Mouse (Mus musculus): ENCODE measurements at regions not wholly inside any gene's neighbourhood (a gene's known extent, or its start where the extent isn't known, plus 50 kb on each side); places are given as distances from the start of the nearest gene placed in this dataset.

- DNase-seq: no peak
Observed at GRCm38 (mm10) chr16:7863406-7863805, 561.5 kb downstream of the Tmem114 start.

- DNase-seq: no peak
Observed at GRCm38 (mm10) chr16:7839139-7839538, 585.8 kb downstream of the Tmem114 start.

- peak; percentile 13 for DNase-seq
Observed at GRCm38 (mm10) chr16:7831142-7831541, 593.8 kb downstream of the Tmem114 start.

- DNase-seq: no peak
Observed at GRCm38 (mm10) chr16:7829939-7830650, 594.8 kb downstream of the Tmem114 start.

DNA sequence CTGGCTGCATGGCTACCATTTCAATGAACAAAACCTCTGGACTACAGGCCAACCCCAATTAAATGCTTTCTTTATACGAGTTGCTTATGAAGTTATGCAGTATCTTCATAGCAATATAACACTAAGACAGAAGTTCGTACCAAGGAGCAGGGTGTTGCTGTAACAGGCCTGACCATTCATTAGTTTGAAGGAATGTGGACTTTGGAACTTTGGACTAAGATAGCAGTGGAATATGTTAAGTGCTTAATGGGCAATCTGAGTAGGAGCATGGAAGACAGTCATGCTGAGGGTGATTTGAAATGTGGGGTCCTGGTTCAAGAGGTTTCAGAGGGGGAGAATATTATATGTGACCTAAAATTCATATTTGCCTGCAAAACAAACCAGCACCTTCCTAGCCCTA is 623.8 kb downstream of the Tmem114 start:
- no peak for DNase-seq

GRCm38 (mm10) chr16:7797176-7797786 is 627.7 kb downstream of the Tmem114 start:
- DNase-seq: no peak

GRCm38 (mm10) chr16:7795561-7795960 is 629.4 kb downstream of the Tmem114 start:
- no peak for DNase-seq

- DNase-seq: no peak
Observed at GRCm38 (mm10) chr16:7792521-7792920, 632.4 kb downstream of the Tmem114 start.

DNA sequence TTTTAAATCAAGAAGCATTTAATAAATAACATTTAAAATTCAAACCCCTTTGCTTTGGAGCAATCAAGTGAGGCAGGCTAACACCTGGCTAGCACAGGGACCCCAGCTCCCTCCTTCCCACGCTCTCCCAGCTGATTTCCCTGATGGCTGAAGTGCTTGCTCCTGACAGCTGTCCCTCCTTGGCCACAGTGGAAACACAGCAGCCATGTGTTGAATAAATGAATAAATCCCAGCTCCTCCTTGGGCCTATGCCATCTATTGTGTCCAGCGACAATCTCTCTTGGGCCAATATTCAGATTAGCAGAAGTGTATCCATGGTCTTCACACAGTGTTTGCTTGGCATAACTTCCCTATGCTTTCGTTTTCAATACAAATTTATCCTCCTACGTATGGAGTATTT is 634.7 kb downstream of the Tmem114 start:
- DNase-seq: peak; percentile 20

DNA sequence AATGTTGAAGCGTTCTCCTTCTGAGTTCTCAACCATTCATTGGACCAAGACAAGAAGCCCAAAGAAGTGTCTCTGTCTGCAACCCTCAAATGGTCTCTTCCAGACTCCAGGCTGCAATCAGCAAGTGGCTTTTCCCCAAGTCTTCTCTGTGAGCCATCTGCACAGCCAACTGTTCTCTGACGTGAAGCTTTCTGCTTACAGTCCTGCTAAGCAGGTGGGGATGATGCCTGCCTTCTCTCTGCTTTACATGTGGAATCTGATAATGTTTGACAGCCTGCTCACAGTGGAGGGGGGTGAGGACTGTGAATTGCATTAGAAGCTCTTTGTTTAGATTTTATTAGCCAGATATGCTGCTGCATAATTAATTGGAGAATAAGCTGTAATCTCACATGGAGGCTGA is 636.7 kb downstream of the Tmem114 start:
- DNase-seq: peak; percentile 24

GRCm38 (mm10) chr16:7781506-7781905 is 643.4 kb downstream of the Tmem114 start:
- no peak for DNase-seq

- DNase-seq: no peak
Observed at GRCm38 (mm10) chr16:7775635-7776034, 649.3 kb downstream of the Tmem114 start.

GRCm38 (mm10) chr16:7768433-7768832 is 656.5 kb downstream of the Tmem114 start:
- DNase-seq: no peak

DNA sequence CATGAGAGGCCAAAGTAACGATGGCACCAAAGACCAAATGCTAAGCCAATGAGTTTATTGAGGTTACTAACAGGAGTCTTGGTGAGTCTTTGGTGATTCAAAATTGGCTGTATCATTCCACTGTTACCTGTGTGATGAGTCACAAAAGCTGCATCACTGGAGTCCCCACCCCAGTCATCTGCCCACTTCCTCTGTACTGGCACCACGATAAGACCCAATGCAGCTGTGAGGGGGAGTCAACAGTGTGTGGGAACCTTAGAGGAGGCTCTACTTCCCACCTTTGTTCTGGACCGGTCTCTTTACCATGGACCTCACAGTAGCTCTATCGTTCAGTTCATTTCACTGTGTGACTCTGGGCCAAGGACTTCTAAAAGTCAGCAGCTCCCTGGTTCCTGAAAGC is 657.2 kb downstream of the Tmem114 start:
- DNase-seq: no peak

DNA sequence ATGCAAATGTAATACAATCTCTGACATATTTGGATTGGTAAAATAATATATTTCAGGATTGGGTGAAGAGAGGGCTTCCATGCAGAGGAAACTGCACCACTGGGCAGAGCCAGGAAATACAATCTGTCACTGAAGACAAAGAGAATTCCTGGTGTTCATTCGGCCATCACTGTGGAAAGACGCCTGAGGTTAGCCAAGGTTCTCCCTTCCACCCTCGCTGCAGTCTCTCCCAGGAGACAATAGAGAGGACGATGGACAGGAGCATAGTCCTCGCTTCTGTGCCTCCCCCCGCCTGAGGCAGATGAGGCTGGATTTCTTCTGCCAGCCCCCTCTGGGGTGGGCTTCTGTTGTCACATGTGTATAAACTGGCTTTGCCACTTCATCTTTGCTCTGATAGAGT is 660.6 kb downstream of the Tmem114 start:
- no peak for DNase-seq

DNA sequence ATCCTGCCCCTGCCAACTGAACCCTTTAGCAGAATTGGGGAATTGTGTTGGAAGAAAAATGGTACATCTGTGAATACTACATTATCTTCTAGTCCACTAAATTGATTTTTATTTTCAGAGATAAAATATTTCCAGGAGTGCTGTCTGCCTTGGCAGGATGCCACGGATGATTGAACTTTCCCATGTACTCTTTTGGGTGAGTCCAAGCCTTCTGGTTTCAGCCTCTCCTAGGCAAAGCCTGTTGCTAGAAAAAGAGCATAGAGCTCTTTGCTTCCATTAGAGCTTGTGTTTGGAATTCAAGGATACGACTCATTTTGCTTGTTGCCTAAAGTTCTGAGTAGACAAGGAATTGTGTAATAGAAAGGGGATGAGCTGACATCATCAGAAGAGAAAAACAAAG is 696.8 kb downstream of the Tmem114 start:
- DNase-seq: no peak

- no peak for DNase-seq
Observed at GRCm38 (mm10) chr16:7725225-7725624, 699.7 kb downstream of the Tmem114 start.

- no peak for DNase-seq
Observed at GRCm38 (mm10) chr16:7701471-7701870, 723.5 kb downstream of the Tmem114 start.

- DNase-seq: no peak
Observed at GRCm38 (mm10) chr16:7685484-7685883, 739.5 kb downstream of the Tmem114 start.

- DNase-seq: no peak
Observed at GRCm38 (mm10) chr16:7666096-7666495, 758.8 kb downstream of the Tmem114 start.

GRCm38 (mm10) chr16:7658133-7658532 is 766.8 kb downstream of the Tmem114 start:
- DNase-seq: no peak

- no peak for DNase-seq
Observed at GRCm38 (mm10) chr16:7654451-7654850, 770.5 kb downstream of the Tmem114 start.

DNA sequence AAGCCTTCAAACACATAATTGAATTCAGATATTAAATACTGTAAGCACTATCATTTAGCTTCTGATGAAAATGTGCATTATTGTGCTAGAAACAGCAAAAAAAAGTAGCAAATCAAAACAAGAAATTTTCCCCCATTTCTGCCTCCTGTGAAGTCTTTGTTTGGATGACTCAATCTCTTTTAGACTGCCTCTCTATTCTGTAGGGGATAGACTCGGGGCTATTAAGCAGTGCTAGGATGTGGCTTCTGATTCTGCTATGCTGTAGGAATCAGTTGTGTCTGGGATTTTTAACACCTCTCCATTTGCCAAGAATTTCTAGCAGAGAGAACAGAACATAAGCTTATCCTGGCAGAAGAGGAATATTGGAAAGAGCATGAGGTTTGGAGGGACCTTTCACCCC is 775.2 kb downstream of the Tmem114 start:
- no peak for DNase-seq

DNA sequence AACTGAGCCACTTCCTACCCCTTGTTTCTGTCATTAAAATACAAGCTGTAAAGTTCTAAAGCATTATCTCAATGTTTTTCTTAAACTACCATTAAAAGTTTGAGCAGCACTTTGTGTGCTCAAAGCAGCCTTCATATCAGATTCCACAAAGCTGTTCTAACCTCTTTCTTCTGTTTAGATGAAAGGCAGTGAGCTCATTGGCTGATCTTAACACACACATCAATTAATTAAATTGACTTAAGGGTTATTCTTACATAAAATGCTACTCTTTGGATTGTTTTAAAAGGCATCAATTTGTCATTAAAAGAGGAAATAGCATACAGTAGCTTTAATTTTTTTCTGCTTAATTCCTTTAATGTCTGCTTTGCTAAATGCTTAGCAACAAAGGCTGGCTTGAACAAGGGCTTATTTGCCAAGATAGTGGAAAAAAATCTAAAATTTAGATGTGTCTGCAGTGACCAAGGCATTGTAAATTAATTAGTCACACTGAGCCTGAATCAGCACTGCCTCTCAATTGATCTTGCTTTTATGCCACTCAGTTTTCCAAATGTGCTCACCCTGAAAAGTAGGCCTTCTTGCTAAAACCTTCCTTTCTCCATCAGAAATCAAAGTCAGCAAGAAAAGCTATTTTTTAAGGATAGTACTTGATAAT is 777.5 kb downstream of the Tmem114 start:
- no peak for DNase-seq
